Mouse (Mus musculus) layer of hippocampus, adult 11-12 months (tissue): Measurements from ENCODE around the gene Mboat2.

Source experiments
- DNase-seq: peaks from one replicate; pipeline ENCODE4 v3.0.0; 2022; ENCODE audit warnings: low spot score

The Mboat2 gene

DNA sequence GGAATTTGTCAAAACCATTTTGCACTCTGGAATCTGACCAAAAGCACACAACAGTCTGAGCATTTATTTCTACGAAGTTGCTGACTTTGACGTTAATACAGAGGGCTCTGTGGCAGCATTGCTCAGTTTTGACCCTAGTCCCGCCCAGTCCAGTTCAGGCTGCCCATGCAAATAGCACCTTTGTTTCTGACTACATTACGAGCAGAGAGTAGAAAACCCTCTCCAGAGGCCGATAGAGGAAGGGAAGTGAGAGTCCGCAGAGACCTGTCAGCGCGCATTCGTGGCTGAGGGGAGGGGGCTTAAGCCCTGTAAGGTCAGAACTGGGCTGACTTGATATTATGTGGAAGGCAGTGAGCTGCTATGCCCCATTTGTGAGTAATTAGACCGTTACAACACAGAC is 69.0 kb downstream of the Mboat2 start:
- DNase-seq, result no peak

- DNase-seq, result no peak
These were observed 72.1 kb downstream of the Mboat2 start for GRCm38 (mm10) chr12:24902736-24903135.

- no peak for DNase-seq
These were observed 77.2 kb downstream of the Mboat2 start for GRCm38 (mm10) chr12:24907894-24908293.

- no peak for DNase-seq
These were observed 79.0 kb downstream of the Mboat2 start for GRCm38 (mm10) chr12:24909679-24910078.

DNA sequence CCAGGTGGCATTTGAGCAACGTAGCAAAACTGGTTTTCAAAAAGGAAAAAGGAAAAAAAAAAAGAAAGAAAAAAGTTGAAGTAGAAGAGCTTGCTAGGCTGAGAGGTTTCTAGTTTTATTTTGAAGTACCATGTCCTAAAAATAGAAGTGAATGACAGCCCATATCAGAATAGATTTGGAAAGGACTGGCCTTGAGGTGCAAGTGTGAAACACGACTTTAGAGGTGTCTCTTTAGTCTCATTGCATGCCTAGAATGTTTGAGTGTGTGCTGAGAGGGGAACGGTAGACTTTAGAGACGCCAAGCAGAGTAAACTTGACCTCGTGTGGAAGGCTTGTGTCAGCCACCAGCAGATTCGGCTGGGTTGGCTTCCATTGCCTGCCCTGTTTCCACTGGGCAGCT is 81.5 kb downstream of the Mboat2 start:
- no peak for DNase-seq

GRCm38 (mm10) chr12:24912876-24913275 is 82.2 kb downstream of the Mboat2 start:
- DNase-seq, result no peak

GRCm38 (mm10) chr12:24918575-24919262 is 88.0 kb downstream of the Mboat2 start:
- no peak for DNase-seq

GRCm38 (mm10) chr12:24920861-24921260 is 90.2 kb downstream of the Mboat2 start:
- DNase-seq, result no peak

- DNase-seq, result no peak
These were observed 93.3 kb downstream of the Mboat2 start for GRCm38 (mm10) chr12:24924003-24924402.

GRCm38 (mm10) chr12:24925276-24925675 is 94.6 kb downstream of the Mboat2 start:
- DNase-seq, result no peak

- DNase-seq, result no peak
These were observed 95.0 kb downstream of the Mboat2 start for GRCm38 (mm10) chr12:24925684-24926083.

DNA sequence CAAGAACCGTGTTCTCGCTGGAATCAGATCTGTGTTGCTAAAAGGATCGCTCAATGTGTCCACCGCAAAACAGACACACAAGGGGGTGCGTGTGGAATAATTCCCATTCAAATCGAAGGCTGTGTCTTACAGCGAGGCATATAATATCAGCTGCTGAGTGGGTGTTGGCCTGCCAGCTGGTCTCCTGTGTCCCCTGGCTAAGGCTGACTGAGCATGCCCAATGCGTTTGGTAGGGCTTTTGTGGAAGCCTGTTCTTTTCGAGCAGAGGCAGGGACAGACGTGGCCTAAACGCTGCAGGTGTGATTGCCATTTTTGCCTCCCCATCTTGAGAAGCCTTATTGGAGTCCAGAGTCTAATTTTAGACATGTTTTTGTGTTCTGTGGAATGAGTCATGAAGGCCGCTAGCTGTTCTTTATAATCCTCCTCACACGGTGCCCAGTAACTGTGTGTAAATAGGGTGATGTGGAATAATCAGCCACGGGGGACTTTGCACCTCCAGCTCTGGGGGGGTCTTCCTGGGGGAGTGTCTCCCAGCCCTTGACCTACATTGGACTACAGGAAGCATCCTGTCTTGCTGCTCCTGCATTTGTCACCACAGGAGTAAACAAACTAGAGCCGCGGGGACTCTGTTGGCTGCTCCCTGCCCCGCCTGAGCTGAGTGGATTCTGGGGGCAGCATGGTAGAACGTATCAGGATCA is 97.5 kb downstream of the Mboat2 start:
- DNase-seq, result peak; percentile 87

DNA sequence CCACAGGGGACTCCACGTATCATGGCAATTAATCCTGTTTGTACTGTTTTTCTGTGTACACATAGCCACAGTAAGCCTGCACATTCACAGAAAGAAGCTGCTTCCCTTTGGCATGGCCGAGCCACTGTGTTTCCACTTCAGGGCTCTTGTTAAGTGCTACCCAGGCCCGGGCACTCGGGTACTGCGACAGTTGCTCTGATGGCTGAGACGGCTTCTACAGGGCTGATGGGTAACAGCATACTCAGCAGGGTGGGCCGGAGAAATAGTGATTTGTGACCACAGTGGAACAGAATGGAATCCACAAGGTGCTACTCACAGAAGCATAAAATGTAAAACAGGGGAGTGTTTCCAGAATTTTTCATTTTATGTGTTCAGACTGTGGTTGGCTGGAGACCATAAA is 98.4 kb downstream of the Mboat2 start:
- no peak for DNase-seq

GRCm38 (mm10) chr12:24930760-24931159 is 100.1 kb downstream of the Mboat2 start:
- no peak for DNase-seq

- no peak for DNase-seq
These were observed 101.4 kb downstream of the Mboat2 start for GRCm38 (mm10) chr12:24932120-24932519.

GRCm38 (mm10) chr12:24933206-24933775 is 102.6 kb downstream of the Mboat2 start:
- no peak for DNase-seq

- DNase-seq, result no peak
These were observed 103.3 kb downstream of the Mboat2 start for GRCm38 (mm10) chr12:24933996-24934395.

DNA sequence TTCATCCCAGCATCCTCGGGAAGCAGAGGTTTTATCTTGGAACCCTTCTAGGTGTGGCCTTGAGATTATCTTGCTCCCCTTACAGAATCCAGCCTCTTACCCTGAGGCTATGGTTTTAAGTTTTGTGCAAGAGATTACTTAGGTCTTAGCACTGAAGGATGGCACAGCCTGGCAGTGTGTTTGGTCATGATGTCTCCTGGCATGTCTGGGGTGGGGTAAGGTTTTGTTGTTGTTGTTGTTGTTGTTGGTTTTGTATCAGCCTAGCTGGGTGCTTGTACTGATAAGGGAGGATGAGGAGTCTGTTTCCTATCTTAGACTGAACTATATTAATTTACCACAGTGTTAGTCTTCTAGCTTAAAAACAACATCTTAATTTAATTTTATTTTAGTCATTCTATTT is 105.6 kb downstream of the Mboat2 start:
- no peak for DNase-seq

GRCm38 (mm10) chr12:24939372-24939771 is 108.7 kb downstream of the Mboat2 start:
- no peak for DNase-seq

DNA sequence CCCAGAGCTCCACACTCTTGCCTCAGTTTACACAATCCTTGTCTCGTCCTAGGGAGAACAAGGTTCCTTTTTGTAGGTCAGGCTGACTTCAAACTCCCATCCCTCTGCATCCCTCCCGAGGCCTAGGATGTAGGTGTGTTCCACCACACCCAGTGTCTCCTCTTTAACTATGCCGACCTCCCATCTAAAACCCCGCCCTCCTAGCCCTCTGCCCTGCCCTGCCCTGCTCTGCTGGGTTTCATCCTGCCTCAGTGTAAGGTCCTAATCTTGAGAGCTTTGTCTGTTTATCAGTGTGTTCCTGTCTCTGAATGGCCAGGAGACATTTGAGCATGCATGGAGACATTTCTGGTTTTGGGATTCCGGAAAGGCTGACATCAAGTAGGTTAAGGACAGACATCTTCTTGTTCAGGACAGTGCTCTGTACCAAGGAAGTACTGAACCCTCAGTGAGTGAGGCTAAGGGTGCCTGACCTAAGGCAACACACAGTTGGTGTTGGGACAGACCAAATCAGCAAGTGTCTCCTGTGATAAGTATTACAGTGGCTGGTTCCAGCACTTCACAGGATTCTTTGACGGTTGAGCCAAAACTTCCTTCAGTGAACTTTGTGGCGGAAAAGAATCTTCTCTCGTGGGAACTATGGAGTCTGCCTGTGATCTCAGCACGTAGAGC is 112.1 kb downstream of the Mboat2 start:
- DNase-seq, result no peak

- no peak for DNase-seq
These were observed 112.7 kb downstream of the Mboat2 start for GRCm38 (mm10) chr12:24943427-24943826.

DNA sequence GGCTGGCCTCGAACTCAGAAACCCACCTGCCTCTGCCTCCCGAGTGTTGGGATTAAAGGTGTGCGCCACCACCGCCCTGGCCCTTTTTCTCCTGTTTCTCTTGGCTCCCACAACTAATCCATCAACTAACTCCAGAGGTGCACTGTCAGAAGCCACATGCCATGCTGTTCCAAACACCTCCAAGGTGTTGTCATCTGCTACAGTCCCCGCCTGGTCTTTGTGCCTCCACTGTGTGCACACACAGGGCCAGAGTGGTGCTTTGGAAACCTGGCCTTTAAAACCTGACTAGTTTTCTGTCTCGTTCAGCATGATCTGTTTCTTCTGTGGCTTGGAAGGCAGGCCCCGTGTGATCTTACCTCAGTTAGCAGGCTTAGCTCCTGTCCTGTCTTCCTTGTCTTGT is 113.9 kb downstream of the Mboat2 start:
- DNase-seq, result no peak

- no peak for DNase-seq
These were observed 116.4 kb downstream of the Mboat2 start for GRCm38 (mm10) chr12:24947065-24947464.
